Mouse (Mus musculus): Measurements from ENCODE around the gene Nim1k. TPM values are rescaled to one million over a fixed set of nuclear protein-coding genes. Genes with fewer than 3 reads are reported as not detected.

Gene Nim1k
- polyA plus RNA-seq, 2 experiments = 1.3 to 2.2 TPM

GRCm38 (mm10) chr13:119727608-119728387 lies 27.9 kb downstream of the Nim1k start:
- Histone ChIP-seq H3K36me3 (ENCODE audit: control insufficient read depth, insufficient read depth, low read length) (no peaks in the 10 kb centered on the region), H3K9me3 (ENCODE audit: control insufficient read depth, low read length) (no peaks in the 10 kb centered on the region), H3K4me3 (replicated peaks; ENCODE audit: low read length) (no peak overlapping the region), H3K4me1 (ENCODE audit: control insufficient read depth, insufficient read depth, low read length) (no peaks in the 10 kb centered on the region), H3K4me2 (replicated peaks; ENCODE audit: low read depth, low read length, severe bottlenecking) (no peak overlapping the region), H3K27me3 (ENCODE audit: control insufficient read depth, insufficient read depth, low read length) (no peaks in the 10 kb centered on the region), H3K9ac (ENCODE audit: low read depth, low read length, severe bottlenecking) (no peak overlapping the region), H3K27ac (replicated peaks; ENCODE audit: low read depth, low read length) (no peak overlapping the region)
- TF ChIP-seq POLR2A (IDR thresholded peaks at IDR 0.05; ENCODE audit: borderline replicate concordance, extremely low read depth, insufficient read depth, insufficient read length) = no peak
- ATAC-seq (ENCODE audit: low FRiP score, low read depth) (peak; percentile 75; the same call in 1 of the 2 replicates), DNase-seq (ENCODE audit: low spot score) (no peak)
- 76% methylated on average over 26 of the region's 26 CpGs for WGBS

DNA sequence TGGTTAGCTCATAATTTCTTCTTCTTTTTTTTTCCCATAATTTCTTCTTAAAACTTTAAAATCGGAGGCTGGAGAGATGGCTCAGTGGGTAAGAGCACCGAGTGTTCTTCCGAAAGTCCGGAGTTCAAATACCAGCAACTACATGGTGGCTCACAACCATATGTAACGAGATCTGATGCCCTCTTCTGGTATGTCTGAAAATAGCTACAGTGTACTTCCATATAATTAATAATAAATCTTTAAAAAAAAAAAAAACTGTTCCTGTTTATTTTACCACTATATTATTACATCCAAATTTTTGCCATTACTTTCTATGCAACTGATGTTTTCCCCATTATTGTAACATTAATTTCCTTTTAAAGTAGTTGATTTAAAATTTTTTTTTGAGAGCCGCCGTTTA lies 31.1 kb downstream of the Nim1k start:
- no peaks in the 10 kb centered on the region for H3K9me3 ChIP-seq (ENCODE audit: control insufficient read depth, low read length)
- H3K4me2 ChIP-seq (replicated peaks; ENCODE audit: low read depth, low read length, severe bottlenecking) = no peak overlapping the region
- H3K27ac ChIP-seq (replicated peaks; ENCODE audit: low read depth, low read length) = no peak overlapping the region
- DNase-seq (ENCODE audit: low spot score) = no peak
- no peaks in the 10 kb centered on the region for H3K27me3 ChIP-seq (ENCODE audit: control insufficient read depth, insufficient read depth, low read length)
- no peak overlapping the region for H3K4me3 ChIP-seq (replicated peaks; ENCODE audit: low read length)
- 82% methylated on average over 7 of the region's 7 CpGs for WGBS
- ATAC-seq (ENCODE audit: low FRiP score, low read depth) = no peak
- no peaks in the 10 kb centered on the region for H3K36me3 ChIP-seq (ENCODE audit: control insufficient read depth, insufficient read depth, low read length)
- H3K9ac ChIP-seq (ENCODE audit: low read depth, low read length, severe bottlenecking) = no peak overlapping the region
- no peak for TF ChIP-seq POLR2A (IDR thresholded peaks at IDR 0.05; ENCODE audit: borderline replicate concordance, extremely low read depth, insufficient read depth, insufficient read length)
- H3K4me1 ChIP-seq (ENCODE audit: control insufficient read depth, insufficient read depth, low read length) = no peaks in the 10 kb centered on the region

DNA sequence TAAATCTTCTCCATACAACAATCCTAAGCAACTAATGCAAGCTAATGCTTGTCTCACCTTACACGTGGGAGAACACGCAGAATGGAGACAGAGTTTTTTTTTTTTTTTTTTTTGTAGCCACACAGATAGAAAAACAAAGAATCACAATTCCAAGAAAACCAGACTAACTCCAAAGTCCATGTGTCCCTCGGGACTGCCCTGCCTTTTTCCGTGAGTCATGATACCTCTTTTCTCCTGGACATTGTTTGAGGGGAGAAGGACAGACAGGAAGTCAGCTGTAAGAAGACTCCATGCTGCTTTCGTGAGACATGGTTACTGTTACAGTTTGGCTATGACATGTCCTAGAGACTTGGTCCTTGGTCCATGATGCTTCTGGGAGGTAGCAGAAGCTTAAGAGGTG lies 32.3 kb downstream of the Nim1k start:
- Histone ChIP-seq H3K9me3 (ENCODE audit: control insufficient read depth, low read length) (no peaks in the 10 kb centered on the region), H3K27ac (replicated peaks; ENCODE audit: low read depth, low read length) (no peak overlapping the region), H3K9ac (ENCODE audit: low read depth, low read length, severe bottlenecking) (no peak overlapping the region), H3K4me2 (replicated peaks; ENCODE audit: low read depth, low read length, severe bottlenecking) (no peak overlapping the region), H3K36me3 (ENCODE audit: control insufficient read depth, insufficient read depth, low read length) (no peaks in the 10 kb centered on the region), H3K4me3 (replicated peaks; ENCODE audit: low read length) (no peak overlapping the region), H3K4me1 (ENCODE audit: control insufficient read depth, insufficient read depth, low read length) (no peaks in the 10 kb centered on the region), H3K27me3 (ENCODE audit: control insufficient read depth, insufficient read depth, low read length) (no peaks in the 10 kb centered on the region)
- no peak for DNase-seq (ENCODE audit: low spot score)
- TF ChIP-seq POLR2A (IDR thresholded peaks at IDR 0.05; ENCODE audit: borderline replicate concordance, extremely low read depth, insufficient read depth, insufficient read length) = no peak
- 82% methylated on average over 5 of the region's 5 CpGs for WGBS
- ATAC-seq (ENCODE audit: low FRiP score, low read depth) = no peak

- H3K36me3 ChIP-seq (ENCODE audit: control insufficient read depth, insufficient read depth, low read length) = no peaks in the 10 kb centered on the region
- ATAC-seq (ENCODE audit: low FRiP score, low read depth) = no peak
- no peak overlapping the region for H3K4me2 ChIP-seq (replicated peaks; ENCODE audit: low read depth, low read length, severe bottlenecking)
- peak; percentile 38 for DNase-seq (ENCODE audit: low spot score)
- 74% methylated on average over 3 of the region's 3 CpGs for WGBS
- H3K9me3 ChIP-seq (ENCODE audit: control insufficient read depth, low read length) = no peaks in the 10 kb centered on the region
- H3K27me3 ChIP-seq (ENCODE audit: control insufficient read depth, insufficient read depth, low read length) = no peaks in the 10 kb centered on the region
- no peak overlapping the region for H3K4me3 ChIP-seq (replicated peaks; ENCODE audit: low read length)
- no peak overlapping the region for H3K9ac ChIP-seq (ENCODE audit: low read depth, low read length, severe bottlenecking)
- no peak overlapping the region for H3K27ac ChIP-seq (replicated peaks; ENCODE audit: low read depth, low read length)
- H3K4me1 ChIP-seq (ENCODE audit: control insufficient read depth, insufficient read depth, low read length) = no peaks in the 10 kb centered on the region
- no peak for TF ChIP-seq POLR2A (IDR thresholded peaks at IDR 0.05; ENCODE audit: borderline replicate concordance, extremely low read depth, insufficient read depth, insufficient read length)
Observed at GRCm38 (mm10) chr13:119722447-119722846, 33.2 kb downstream of the Nim1k start.

DNA sequence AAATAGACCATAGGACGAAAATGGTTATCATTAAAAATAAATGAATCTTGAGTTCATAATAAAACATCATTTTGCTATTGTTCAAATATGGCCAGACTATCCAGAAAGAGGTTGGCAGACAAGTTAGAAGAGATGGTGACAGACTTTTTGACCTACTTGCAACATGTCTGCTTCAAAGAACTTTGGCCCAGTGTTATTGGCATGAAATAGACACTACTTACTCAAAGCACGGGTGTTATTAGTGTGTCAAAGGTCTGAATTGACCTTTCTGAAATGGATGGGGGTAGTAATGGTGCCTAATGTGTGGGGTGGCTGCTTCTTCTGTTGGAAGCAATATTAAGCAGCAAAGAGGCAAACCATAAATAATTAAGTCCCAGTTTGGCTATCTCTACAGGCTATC lies 39.6 kb downstream of the Nim1k start:
- DNase-seq (ENCODE audit: low spot score) (no peak), ATAC-seq (ENCODE audit: low FRiP score, low read depth) (no peak)
- 0 out of 2 replicates have a peak, but pooled peaks cover 4% of the 10 kb centered on the region for H3K36me3 ChIP-seq (ENCODE audit: control insufficient read depth, insufficient read depth, low read length)
- H3K9me3 ChIP-seq (ENCODE audit: control insufficient read depth, low read length) = no peaks in the 10 kb centered on the region
- WGBS = 84% methylated on average over 2 of the region's 2 CpGs
- no peak overlapping the region for H3K4me2 ChIP-seq (replicated peaks; ENCODE audit: low read depth, low read length, severe bottlenecking)
- H3K27ac ChIP-seq (replicated peaks; ENCODE audit: low read depth, low read length) = no peak overlapping the region
- H3K27me3 ChIP-seq (ENCODE audit: control insufficient read depth, insufficient read depth, low read length) = no peaks in the 10 kb centered on the region
- H3K9ac ChIP-seq (ENCODE audit: low read depth, low read length, severe bottlenecking) = no peak overlapping the region
- TF ChIP-seq POLR2A (IDR thresholded peaks at IDR 0.05; ENCODE audit: borderline replicate concordance, extremely low read depth, insufficient read depth, insufficient read length) = no peak
- H3K4me3 ChIP-seq (replicated peaks; ENCODE audit: low read length) = no peak overlapping the region
- H3K4me1 ChIP-seq (ENCODE audit: control insufficient read depth, insufficient read depth, low read length) = no peaks in the 10 kb centered on the region
